Mouse (Mus musculus) megakaryocyte, embryonic 14.5 days (primary cell): Measurements from ENCODE around the gene Dgki. TPM values are rescaled to one million over a fixed set of nuclear protein-coding genes. Genes with fewer than 3 reads are reported as not detected.

Experiments used
- H3K27me3 ChIP-seq: replicated peaks from 2 replicates; pipeline ENCODE3; 2012; ENCODE audit warnings: inconsistent platforms
- H3K36me3 ChIP-seq: replicated peaks from 2 replicates; pipeline ENCODE3; 2012; ENCODE audit warnings: low read length, inconsistent platforms, mixed read lengths
- H3K4me1 ChIP-seq: 2 replicates; pipeline ENCODE4 v1.6.1; 2012; ENCODE audit warnings: inconsistent platforms
- H3K4me3 ChIP-seq: replicated peaks from 2 replicates; pipeline ENCODE3; 2012; ENCODE audit warnings: moderate library complexity, mild to moderate bottlenecking, inconsistent platforms
- H3K9me3 ChIP-seq: 2 replicates; pipeline ENCODE4 v1.6.1; 2012; ENCODE audit warnings: inconsistent platforms
- FLI1 ChIP-seq: IDR thresholded peaks from 2 replicates; pipeline ENCODE4 v1.6.1; 2012; ENCODE audit warnings: low read length, inconsistent platforms, mixed read lengths
- GATA1 ChIP-seq: IDR thresholded peaks from 3 replicates; pipeline ENCODE4 v1.6.1; 2012; ENCODE audit warnings: mixed read lengths, low read length, inconsistent platforms, borderline replicate concordance
- polyA plus RNA-seq: library from polyadenylated mRNA; stranded (reverse); fragments of >175 nt; gene quantifications from 2 replicates; pipeline ENCODE4 v1.2.3, GENCODE M21; 2012; ENCODE audit warnings: low replicate concordance; ENCODE audit not compliant: insufficient read depth

Dgki gene
- polyA plus RNA-seq, 1 experiment = 0.02 TPM

GRCm38 (mm10) chr6:37026343-37027243 is 273.4 kb downstream of the Dgki start:
- Histone ChIP-seq H3K4me3 (no peak overlapping the region), H3K36me3 (no peaks in the 10 kb centered on the region), H3K4me1 (peaks cover 19% of the 10 kb centered on the region), H3K27me3 (no peaks in the 10 kb centered on the region), H3K9me3 (no peaks in the 10 kb centered on the region)
- TF ChIP-seq GATA1 (no peak), FLI1 (no peak)

GRCm38 (mm10) chr6:37016046-37016445 is 283.9 kb downstream of the Dgki start:
- Histone ChIP-seq H3K27me3 (no peaks in the 10 kb centered on the region), H3K4me1 (no peaks in the 10 kb centered on the region), H3K36me3 (no peaks in the 10 kb centered on the region), H3K4me3 (no peak overlapping the region), H3K9me3 (no peaks in the 10 kb centered on the region)
- TF ChIP-seq FLI1 = no peak
- TF ChIP-seq GATA1 = no peak

- no peaks in the 10 kb centered on the region for H3K9me3 ChIP-seq
- no peaks in the 10 kb centered on the region for H3K27me3 ChIP-seq
- no peaks in the 10 kb centered on the region for H3K36me3 ChIP-seq
- no peak overlapping the region for H3K4me3 ChIP-seq
- TF ChIP-seq FLI1 (no peak), GATA1 (no peak)
- H3K4me1 ChIP-seq = no peaks in the 10 kb centered on the region; the same call in 1 of the 2 replicates
These were observed 288.4 kb downstream of the Dgki start for GRCm38 (mm10) chr6:37011597-37011996.

- TF ChIP-seq GATA1 = no peak
- TF ChIP-seq FLI1 = no peak
- Histone ChIP-seq H3K4me1 (no peaks in the 10 kb centered on the region; the same call in 1 of the 2 replicates), H3K9me3 (no peaks in the 10 kb centered on the region), H3K27me3 (no peaks in the 10 kb centered on the region), H3K36me3 (no peaks in the 10 kb centered on the region), H3K4me3 (no peak overlapping the region)
These were observed 292.4 kb downstream of the Dgki start for GRCm38 (mm10) chr6:37007573-37007972.

- no peaks in the 10 kb centered on the region for H3K36me3 ChIP-seq
- no peaks in the 10 kb centered on the region for H3K27me3 ChIP-seq
- H3K9me3 ChIP-seq = no peaks in the 10 kb centered on the region
These were observed 295.1 kb downstream of the Dgki start for GRCm38 (mm10) chr6:37004914-37005313.

GRCm38 (mm10) chr6:37003235-37003634 is 296.7 kb downstream of the Dgki start:
- H3K27me3 ChIP-seq = no peaks in the 10 kb centered on the region
- H3K4me3 ChIP-seq = no peak overlapping the region
- no peaks in the 10 kb centered on the region for H3K4me1 ChIP-seq
- TF ChIP-seq FLI1 = no peak
- no peak for TF ChIP-seq GATA1
- H3K9me3 ChIP-seq = no peaks in the 10 kb centered on the region
- H3K36me3 ChIP-seq = no peaks in the 10 kb centered on the region

More at GRCm38 (mm10) chr6:37004914-37005313, 295.1 kb downstream of the Dgki start:
- Histone ChIP-seq H3K4me3 (no peak overlapping the region), H3K4me1 (no peaks in the 10 kb centered on the region)
- no peak for TF ChIP-seq GATA1
- no peak for TF ChIP-seq FLI1

- Histone ChIP-seq H3K9me3 (no peaks in the 10 kb centered on the region), H3K36me3 (no peaks in the 10 kb centered on the region), H3K27me3 (no peaks in the 10 kb centered on the region), H3K4me1 (no peaks in the 10 kb centered on the region), H3K4me3 (no peak overlapping the region)
- TF ChIP-seq GATA1 = no peak
- TF ChIP-seq FLI1 = no peak
These were observed 301.0 kb downstream of the Dgki start for GRCm38 (mm10) chr6:36998942-36999341.

GRCm38 (mm10) chr6:36994329-36994728 is 305.7 kb downstream of the Dgki start:
- no peak overlapping the region for H3K4me3 ChIP-seq
- no peaks in the 10 kb centered on the region for H3K36me3 ChIP-seq
- no peak for TF ChIP-seq FLI1
- TF ChIP-seq GATA1 = no peak
- no peaks in the 10 kb centered on the region for H3K27me3 ChIP-seq
- H3K9me3 ChIP-seq = no peaks in the 10 kb centered on the region
- no peaks in the 10 kb centered on the region for H3K4me1 ChIP-seq

GRCm38 (mm10) chr6:36990186-36990585 is 309.8 kb downstream of the Dgki start:
- no peaks in the 10 kb centered on the region for H3K4me1 ChIP-seq
- H3K27me3 ChIP-seq = no peaks in the 10 kb centered on the region
- no peak overlapping the region for H3K4me3 ChIP-seq
- TF ChIP-seq GATA1 (no peak), FLI1 (no peak)
- H3K9me3 ChIP-seq = no peaks in the 10 kb centered on the region
- no peaks in the 10 kb centered on the region for H3K36me3 ChIP-seq

GRCm38 (mm10) chr6:36988800-36989199 is 311.2 kb downstream of the Dgki start:
- TF ChIP-seq FLI1 (no peak), GATA1 (no peak)
- Histone ChIP-seq H3K4me1 (no peaks in the 10 kb centered on the region), H3K27me3 (no peaks in the 10 kb centered on the region), H3K36me3 (no peaks in the 10 kb centered on the region), H3K9me3 (no peaks in the 10 kb centered on the region), H3K4me3 (no peak overlapping the region)
